16 mouse cellular contexts compared by ENCODE assay signal in the genomic region with DNA sequence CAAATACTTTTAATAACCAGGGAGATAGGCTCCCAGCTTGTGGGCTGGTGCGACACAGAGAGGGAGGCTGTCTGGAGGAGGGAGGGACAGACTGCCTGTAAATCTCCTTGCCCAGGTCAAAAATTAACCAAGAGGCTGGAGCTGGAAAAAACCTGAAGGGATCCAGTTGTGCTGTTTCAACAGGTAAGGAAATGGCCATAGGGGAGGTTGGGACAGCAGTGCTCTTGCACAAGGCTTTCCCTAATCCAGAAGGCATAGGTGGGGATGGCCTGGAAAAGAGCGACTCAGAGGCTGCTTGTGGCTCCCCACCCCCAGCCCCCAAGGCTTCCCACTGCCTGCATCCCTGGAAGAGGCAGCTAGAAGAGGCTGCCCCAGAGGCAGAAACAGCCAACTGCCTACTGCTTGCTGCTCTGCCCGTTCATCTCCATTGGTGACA. TPM values are rescaled to one million over a fixed set of nuclear protein-coding genes. Genes with fewer than 3 reads are reported as not detected.
DNase-seq lines count a peak whose midpoint lies in the region; ATAC-seq and TF ChIP-seq lines count a peak whose summit lies in the region.
"Had no signal": no experiment of that assay in that cellular context is flagged by ENCODE, and none has a peak within 500 bp of the region (broad histone marks: within the 10 kb centered on the region; RNA-seq: fewer than 3 reads in every experiment).

No protein-coding gene starts in this region.

- ATAC-seq in lung, embryonic 14.5 days (ENCODE audit: insufficient read depth), result no peak
- peak; percentile 77 for ATAC-seq in intestine, postnatal 0 days
- peak; percentile 75 for ATAC-seq in kidney, postnatal 0 days (replicated peaks; ENCODE audit: low FRiP score, low read depth)
- peak; percentile 51; the same call in 1 of the 2 replicates for ATAC-seq in stomach, embryonic 16.5 days (ENCODE audit: insufficient read depth, low FRiP score)

- peaks cover under 1% of the 10 kb centered on the region; the same call in 1 of the 2 replicates for H3K9me3 ChIP-seq in lung, embryonic 14.5 days (ENCODE audit: low read depth, low read length)
- H3K9me3 ChIP-seq in intestine, postnatal 0 days (ENCODE audit: control insufficient read depth), result no peaks in the 10 kb centered on the region
- H3K9me3 ChIP-seq in kidney, postnatal 0 days (replicated peaks; ENCODE audit: low read length), result no peaks in the 10 kb centered on the region
- 0 out of 2 replicates have a peak, but pooled peaks cover under 1% of the 10 kb centered on the region for H3K9me3 ChIP-seq in stomach, embryonic 16.5 days (replicated peaks; ENCODE audit: control insufficient read depth, low read length)
- H3K9me3 ChIP-seq: embryonic facial prominence, embryonic 15.5 days; forebrain, embryonic 15.5 days; heart, embryonic 15.5 days; lung, embryonic 15.5 days; midbrain, embryonic 12.5 days had no signal

- no peak for DNase-seq in lung, embryonic 14.5 days
- DNase-seq in lung, postnatal 14 days, result no peak
- no peak for DNase-seq in kidney, postnatal 0 days (ENCODE audit: low spot score)
- DNase-seq in right cerebral cortex, postnatal 4 days, result no peak
- no peak for DNase-seq in adipocyte (ENCODE audit: low spot score)

- no peaks in the 10 kb centered on the region for H3K36me3 ChIP-seq in lung, embryonic 14.5 days (ENCODE audit: insufficient read depth)
- H3K36me3 ChIP-seq in intestine, postnatal 0 days (ENCODE audit: control insufficient read depth, insufficient read depth), result no peaks in the 10 kb centered on the region
- H3K36me3 ChIP-seq in kidney, postnatal 0 days (ENCODE audit: insufficient read depth, low read length), result no peaks in the 10 kb centered on the region
- H3K36me3 ChIP-seq in stomach, embryonic 16.5 days (ENCODE audit: control insufficient read depth, insufficient read depth, low read length), result no peaks in the 10 kb centered on the region
- H3K36me3 ChIP-seq: embryonic facial prominence, embryonic 15.5 days; forebrain, embryonic 15.5 days; heart, embryonic 15.5 days; lung, embryonic 15.5 days; midbrain, embryonic 12.5 days had no signal

- H3K27me3 ChIP-seq in lung, embryonic 14.5 days (ENCODE audit: insufficient read depth, low read length), result no peaks in the 10 kb centered on the region
- H3K27me3 ChIP-seq in intestine, postnatal 0 days (replicated peaks; ENCODE audit: control insufficient read depth, insufficient read depth, low read length), result no peaks in the 10 kb centered on the region
- H3K27me3 ChIP-seq in kidney, postnatal 0 days (ENCODE audit: insufficient read depth, low read length), result no peaks in the 10 kb centered on the region
- H3K27me3 ChIP-seq in stomach, embryonic 16.5 days (ENCODE audit: control insufficient read depth, insufficient read depth, low read length), result no peaks in the 10 kb centered on the region
- H3K27me3 ChIP-seq: embryonic facial prominence, embryonic 15.5 days; forebrain, embryonic 15.5 days; heart, embryonic 15.5 days; lung, embryonic 15.5 days; midbrain, embryonic 12.5 days had no signal

- H3K4me1 ChIP-seq in lung, embryonic 14.5 days (ENCODE audit: insufficient read depth), result peaks cover 11% of the 10 kb centered on the region; the same call in 1 of the 2 replicates
- peaks cover 18% of the 10 kb centered on the region for H3K4me1 ChIP-seq in intestine, postnatal 0 days (replicated peaks; ENCODE audit: control insufficient read depth, insufficient read depth, low read length)
- peaks cover 21% of the 10 kb centered on the region; the same call in 1 of the 2 replicates for H3K4me1 ChIP-seq in kidney, postnatal 0 days (replicated peaks; ENCODE audit: insufficient read depth, low read length)
- peaks cover 34% of the 10 kb centered on the region for H3K4me1 ChIP-seq in stomach, embryonic 16.5 days (ENCODE audit: control insufficient read depth, insufficient read depth, low read length)
- H3K4me1 ChIP-seq: forebrain, embryonic 15.5 days had no signal

- TF ChIP-seq CTCF in lung, embryonic 14.5 days (IDR thresholded peaks at IDR 0.05; ENCODE audit: low read depth), result no peak
- no peak for TF ChIP-seq CTCF in intestine, postnatal 0 days (IDR thresholded peaks at IDR 0.05; ENCODE audit: low read depth)
- no peak for TF ChIP-seq CTCF in kidney, postnatal 0 days (IDR thresholded peaks at IDR 0.05; ENCODE audit: low read depth)

- H3K9ac ChIP-seq in lung, embryonic 14.5 days, result no peak overlapping the region
- H3K9ac ChIP-seq in intestine, postnatal 0 days (ENCODE audit: low read depth, low read length), result no peak overlapping the region
- H3K9ac ChIP-seq in kidney, postnatal 0 days (ENCODE audit: low read depth, low read length), result no peak overlapping the region
- H3K9ac ChIP-seq in stomach, embryonic 16.5 days (ENCODE audit: low read length), result no peak overlapping the region; the same call in 1 of the 2 replicates
- H3K9ac ChIP-seq: embryonic facial prominence, embryonic 15.5 days; forebrain, embryonic 15.5 days; heart, embryonic 15.5 days; hindbrain, embryonic 14.5 days; lung, embryonic 15.5 days; midbrain, embryonic 12.5 days had no signal

- no peak overlapping the region for H3K4me2 ChIP-seq in lung, embryonic 14.5 days
- H3K4me2 ChIP-seq in intestine, postnatal 0 days (replicated peaks; ENCODE audit: low read depth), result peak overlapping the region; percentile 37; the same call in 1 of the 2 replicates
- no peak overlapping the region for H3K4me2 ChIP-seq in kidney, postnatal 0 days (ENCODE audit: low read length)
- H3K4me2 ChIP-seq in stomach, embryonic 16.5 days (ENCODE audit: low read depth, low read length), result 0 out of 2 replicates have a peak overlapping the region, but pooled peaks have one; percentile 15
- H3K4me2 ChIP-seq: embryonic facial prominence, embryonic 15.5 days; forebrain, embryonic 15.5 days; hindbrain, embryonic 14.5 days; lung, embryonic 15.5 days; midbrain, embryonic 12.5 days had no signal

- peak overlapping the region; percentile 18; the same call in 1 of the 2 replicates for H3K27ac ChIP-seq in lung, embryonic 14.5 days (ENCODE audit: low read depth)
- H3K27ac ChIP-seq in intestine, postnatal 0 days (ENCODE audit: low read depth, low read length), result peak overlapping the region; percentile 84
- H3K27ac ChIP-seq in kidney, postnatal 0 days, result peak overlapping the region; percentile 67; the same call in 1 of the 2 replicates
- H3K27ac ChIP-seq in stomach, embryonic 16.5 days (ENCODE audit: low read length), result peak overlapping the region; percentile 82
- H3K27ac ChIP-seq: embryonic facial prominence, embryonic 15.5 days; forebrain, embryonic 15.5 days; heart, embryonic 15.5 days; hindbrain, embryonic 14.5 days; lung, embryonic 15.5 days; midbrain, embryonic 12.5 days had no signal

- 54% methylated on average over 3 of the region's 3 CpGs for WGBS in lung, embryonic 14.5 days
- WGBS in intestine, postnatal 0 days, result 21% methylated on average over 3 of the region's 3 CpGs
- 30% methylated on average over 3 of the region's 3 CpGs for WGBS in kidney, postnatal 0 days
- WGBS in stomach, embryonic 16.5 days, result 42% methylated on average over 3 of the region's 3 CpGs

- no peak overlapping the region for H3K4me3 ChIP-seq in lung, embryonic 14.5 days (ENCODE audit: low read depth, low read length)
- H3K4me3 ChIP-seq in intestine, postnatal 0 days (ENCODE audit: low read depth, low read length), result no peak overlapping the region
- H3K4me3 ChIP-seq in kidney, postnatal 0 days (replicated peaks; ENCODE audit: low read depth, low read length), result no peak overlapping the region
- no peak overlapping the region for H3K4me3 ChIP-seq in stomach, embryonic 16.5 days (replicated peaks; ENCODE audit: low read length)
- H3K4me3 ChIP-seq: embryonic facial prominence, embryonic 15.5 days; forebrain, embryonic 15.5 days; lung, embryonic 15.5 days; midbrain, embryonic 12.5 days had no signal

RNA-seq across cellular contexts. Expression of gene Ankdd1b, which starts 38.6 kb away (rescaled TPM):
- polyA plus RNA-seq in lung, embryonic 14.5 days (2014; fragmentation: Nextera tagmentation; extraction: Ambion mirVana), result not detected in 2 replicates
- 0.14 and 0.25 TPM in 2 replicates for polyA plus RNA-seq in intestine, postnatal 0 days (2015; fragmentation: Nextera tagmentation; extraction: Ambion mirVana)
- 0.22 and 0.32 TPM in 2 replicates for polyA plus RNA-seq in kidney, postnatal 0 days (2015; fragmentation: Nextera tagmentation; extraction: Ambion mirVana)
- 1.9 and 3.1 TPM in 2 replicates for polyA plus RNA-seq in stomach, embryonic 16.5 days (2015; fragmentation: Nextera tagmentation; extraction: Ambion mirVana)
- polyA plus RNA-seq: CD4-positive, CD25-positive, alpha-beta regulatory T cell, adult 4 months; forebrain, embryonic 15.5 days; hindbrain, embryonic 14.5 days; midbrain, embryonic 12.5 days had no signal

RNA-seq across cellular contexts. Expression of gene Poc5, which starts 44.3 kb away (rescaled TPM):
- 18.1 and 18.3 TPM in 2 replicates for polyA plus RNA-seq in lung, embryonic 14.5 days (2014; fragmentation: Nextera tagmentation; extraction: Ambion mirVana)
- 4.6 and 5.6 TPM in 2 replicates for polyA plus RNA-seq in intestine, postnatal 0 days (2015; fragmentation: Nextera tagmentation; extraction: Ambion mirVana)
- 10.6 and 11.5 TPM in 2 replicates for polyA plus RNA-seq in kidney, postnatal 0 days (2015; fragmentation: Nextera tagmentation; extraction: Ambion mirVana)
- polyA plus RNA-seq in stomach, embryonic 16.5 days (2015; fragmentation: Nextera tagmentation; extraction: Ambion mirVana), result 11.9 and 12.6 TPM in 2 replicates

RNA-seq across cellular contexts. Expression of gene Gm17622, which starts 58.1 kb away (rescaled TPM):
- not detected in 2 replicates for polyA plus RNA-seq in lung, embryonic 14.5 days (2014; fragmentation: Nextera tagmentation; extraction: Ambion mirVana)
- not detected in 2 replicates for polyA plus RNA-seq in intestine, postnatal 0 days (2015; fragmentation: Nextera tagmentation; extraction: Ambion mirVana)
- not detected in 2 replicates for polyA plus RNA-seq in kidney, postnatal 0 days (2015; fragmentation: Nextera tagmentation; extraction: Ambion mirVana)
- polyA plus RNA-seq in stomach, embryonic 16.5 days (2015; fragmentation: Nextera tagmentation; extraction: Ambion mirVana), result not detected in 2 replicates
- polyA plus RNA-seq: CD4-positive, CD25-positive, alpha-beta regulatory T cell, adult 4 months; cortical plate, adult 2 months; embryonic facial prominence, embryonic 15.5 days; forebrain, embryonic 15.5 days; heart, embryonic 15.5 days; hindbrain, embryonic 14.5 days; lung, embryonic 15.5 days; midbrain, embryonic 12.5 days; thymus, postnatal 0 days had no signal

Comparison
In these comparisons a context has a peak if more than half of its experiments do, and no peak if none do; other contexts are left out.
1. H3K27ac ChIP-seq: peak in every context shown above with its lines; median percentile 84 in intestine, postnatal 0 days; 82 in stomach, embryonic 16.5 days; 67 in kidney, postnatal 0 days; 18 in lung, embryonic 14.5 days.
2. H3K4me2 ChIP-seq: peak in intestine, postnatal 0 days (single experiment) and stomach, embryonic 16.5 days (single experiment); none in lung, embryonic 14.5 days (single experiment) and kidney, postnatal 0 days (single experiment).